ENCODE assay signal across 20 mouse cellular contexts in genomic region chr4:43232985-43233384, GRCm38 (mm10).
"Had no signal": no experiment of that assay in that cellular context is flagged by ENCODE, and none has a peak within 500 bp of the region (broad histone marks: within the 10 kb centered on the region; RNA-seq: fewer than 3 reads in every experiment).

No protein-coding gene starts in this region.

- DNase-seq: cerebellum, adult 8-10 months; cerebellum, adult 9-10 months; cerebellum, adult 9-11 months; cerebellum, postnatal 10 days; cerebellum, postnatal 14 days; cerebellum, postnatal 25 days; cerebellum, postnatal 36 days; embryo, embryonic 11 days; forebrain, postnatal 0 days; gastrocnemius, adult 2 months; gastrocnemius, postnatal 10 days; gastrocnemius, postnatal 14 days; gastrocnemius, postnatal 25 days; gastrocnemius, postnatal 36 days; heart, adult 18-20 months; heart, adult 2 months had no signal

- ATAC-seq: forebrain, embryonic 13.5 days; forebrain, embryonic 14.5 days; forebrain, embryonic 15.5 days; forebrain, embryonic 16.5 days; forebrain, postnatal 0 days had no signal
